32 mouse cellular contexts compared by ENCODE assay signal in the genomic region with DNA sequence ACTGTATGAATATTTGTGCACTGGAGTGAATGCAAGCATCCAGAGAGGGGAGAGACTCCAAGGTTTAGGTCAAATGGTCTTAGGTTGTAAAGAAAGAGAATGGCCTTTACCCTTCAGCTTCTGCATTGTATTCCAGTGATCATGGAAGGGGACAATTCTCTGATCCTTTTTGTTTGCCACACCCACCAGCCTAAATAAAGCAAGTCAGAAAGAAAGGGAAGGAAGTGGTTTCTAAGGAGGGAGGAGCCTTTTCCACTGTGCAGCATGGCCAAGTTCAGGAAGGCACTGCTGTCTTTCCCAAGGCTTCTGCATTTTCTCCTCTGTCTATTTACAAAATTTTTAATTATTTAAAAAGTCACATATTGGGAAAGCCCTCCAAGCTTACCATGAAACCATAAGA.
DNase-seq lines count a peak whose midpoint lies in the region; ATAC-seq and TF ChIP-seq lines count a peak whose summit lies in the region.
"Had no signal": no experiment of that assay in that cellular context is flagged by ENCODE, and none has a peak within 500 bp of the region (broad histone marks: within the 10 kb centered on the region; RNA-seq: fewer than 3 reads in every experiment).

No protein-coding gene starts in this region.

- no peak for TF ChIP-seq POLR2A in lung, adult 2 months (IDR thresholded peaks at IDR 0.05; ENCODE audit: borderline replicate concordance, extremely low read depth, low read depth, low read length)

- ATAC-seq in megakaryocyte, adult 5-6 weeks (ENCODE audit: poor library complexity, severe bottlenecking): peak; percentile 87
- ATAC-seq: CD4-positive, CD25-positive, alpha-beta regulatory T cell, adult 4 months; inflammation-experienced regulatory T-cells, adult 6 months; liver, postnatal 0 days had no signal

- DNase-seq in lung, postnatal 25 days (ENCODE audit: low spot score): peak; percentile 2
- DNase-seq in lung, adult 2 months: no peak
- DNase-seq in ZHBTc4 (ENCODE audit: low read depth, low spot score): peak; percentile 61
- no peak for DNase-seq in frontal cortex, postnatal 36 days (ENCODE audit: low spot score in 2 of 2)
- no peak for DNase-seq in gastrocnemius, adult 18-20 months (ENCODE audit: low spot score)
- DNase-seq in layer of hippocampus, adult 9-11 months: no peak
- DNase-seq: adrenal gland, postnatal 10 days; cerebellum, adult 11 months; cerebellum, adult 9-10 months; cerebellum, postnatal 36 days; embryo, embryonic 11 days; gastrocnemius, postnatal 10 days; heart, adult 2 months; heart, postnatal 10 days; kidney, adult 11 months; kidney, postnatal 14 days; liver, postnatal 0 days; lung, postnatal 10 days; midbrain, embryonic 14.5 days; spleen, adult 18-20 months; thymus, adult 18-20 months; thymus, postnatal 25 days had no signal

- TF ChIP-seq CTCF in lung, adult 2 months (IDR thresholded peaks at IDR 0.05; ENCODE audit: insufficient read depth, low read length): no peak

- H3K4me1 ChIP-seq in lung, adult 2 months (ENCODE audit: control insufficient read depth, insufficient read depth, low read length): no peaks in the 10 kb centered on the region
- H3K4me1 ChIP-seq: embryonic facial prominence, embryonic 12.5 days; neural tube, embryonic 15.5 days had no signal

- H3K4me3 ChIP-seq in lung, adult 2 months (replicated peaks; ENCODE audit: extremely low read depth, low read depth, low read length): no peak overlapping the region
- H3K4me3 ChIP-seq: embryonic facial prominence, embryonic 12.5 days; forebrain, embryonic 15.5 days; heart, adult 2 months; heart, embryonic 13.5 days; hindbrain, embryonic 10.5 days; hindbrain, embryonic 15.5 days; limb, embryonic 12.5 days; neural tube, embryonic 15.5 days had no signal

Comparison
In these comparisons a context has a peak if more than half of its experiments do, and no peak if none do; other contexts are left out.
1. DNase-seq: peak in lung, postnatal 25 days (single experiment) and ZHBTc4 (single experiment); none in lung, adult 2 months (single experiment), frontal cortex, postnatal 36 days (0 of 2), gastrocnemius, adult 18-20 months (single experiment) and layer of hippocampus, adult 9-11 months (single experiment).